Mouse (Mus musculus): ENCODE data around the gene Dnttip1. TPM values are rescaled to one million over a fixed set of nuclear protein-coding genes. Genes with fewer than 3 reads are reported as not detected.
"Not testable (repeated sequence)": the region's sequence is repeated elsewhere in the genome, so short reads cannot be mapped to it uniquely, and the experiment has no call there.

Gene Dnttip1
- polyA plus RNA-seq, 1 experiment, result 36.1 TPM

GRCm38 (mm10) chr2:164781876-164782275, 36.1 kb downstream of the Dnttip1 start:
- no peak for DNase-seq (ENCODE audit: low spot score)

- no peak for DNase-seq (ENCODE audit: low spot score)
Measured at GRCm38 (mm10) chr2:164783926-164784581, 38.3 kb downstream of the Dnttip1 start.

GRCm38 (mm10) chr2:164784869-164785420, 39.2 kb downstream of the Dnttip1 start:
- no peak for DNase-seq (ENCODE audit: low spot score)

GRCm38 (mm10) chr2:164785481-164786387, 40.0 kb downstream of the Dnttip1 start, which contains the start of gene Snx21:
TSS of gene Snx21 (plus strand) at chr2:164785823.
- DNase-seq (ENCODE audit: low spot score), result peak; percentile 87

GRCm38 (mm10) chr2:164786388-164786885, 40.7 kb downstream of the Dnttip1 start:
- DNase-seq (ENCODE audit: low spot score), result no peak

- DNase-seq (ENCODE audit: low spot score), result no peak
Measured at GRCm38 (mm10) chr2:164787032-164787431, 41.2 kb downstream of the Dnttip1 start.

- DNase-seq (ENCODE audit: low spot score), result no peak
Measured at GRCm38 (mm10) chr2:164787779-164788178, 42.0 kb downstream of the Dnttip1 start.

- no peak for DNase-seq (ENCODE audit: low spot score)
Measured at GRCm38 (mm10) chr2:164788411-164788810, 42.6 kb downstream of the Dnttip1 start.

GRCm38 (mm10) chr2:164790451-164790850, 44.7 kb downstream of the Dnttip1 start:
- DNase-seq (ENCODE audit: low spot score), result no peak

- DNase-seq (ENCODE audit: low spot score), result no peak
Measured at GRCm38 (mm10) chr2:164791841-164792261, 46.1 kb downstream of the Dnttip1 start.

GRCm38 (mm10) chr2:164792400-164793190, 46.8 kb downstream of the Dnttip1 start:
- DNase-seq (ENCODE audit: low spot score), result no peak

- no peak for DNase-seq (ENCODE audit: low spot score)
Measured at GRCm38 (mm10) chr2:164793236-164793635, 47.5 kb downstream of the Dnttip1 start.

- no peak for DNase-seq (ENCODE audit: low spot score)
Measured at GRCm38 (mm10) chr2:164793772-164794171, 48.0 kb downstream of the Dnttip1 start.

GRCm38 (mm10) chr2:164794293-164794692, 48.5 kb downstream of the Dnttip1 start:
- no peak for DNase-seq (ENCODE audit: low spot score)

- DNase-seq (ENCODE audit: low spot score), result no peak
Measured at GRCm38 (mm10) chr2:164795868-164796267, 50.1 kb downstream of the Dnttip1 start.

GRCm38 (mm10) chr2:164798554-164798953, 52.8 kb downstream of the Dnttip1 start:
- DNase-seq (ENCODE audit: low spot score), result not testable (repeated sequence)

GRCm38 (mm10) chr2:164800252-164801004, 54.6 kb downstream of the Dnttip1 start:
- DNase-seq (ENCODE audit: low spot score), result no peak

GRCm38 (mm10) chr2:164803201-164803920, 57.6 kb downstream of the Dnttip1 start:
- no peak for DNase-seq (ENCODE audit: low spot score)

- no peak for DNase-seq (ENCODE audit: low spot score)
Measured at GRCm38 (mm10) chr2:164803921-164804313, 58.1 kb downstream of the Dnttip1 start.

All from urinary bladder, adult 2 months (tissue).